Mouse (Mus musculus) cortical plate, adult 2 months (tissue): ENCODE results near the gene Ccl3.

Experiments
- CTCF ChIP-seq: fragments of 200-500 bp; IDR thresholded peaks from 2 replicates; pipeline ENCODE4 v1.5.1; 2011; ENCODE audit warnings: mild to moderate bottlenecking, control low read depth, low read length; ENCODE audit not compliant: insufficient read depth; ENCODE audit errors: extremely low read depth
- POLR2A ChIP-seq: fragments of 200-500 bp; IDR thresholded peaks from 2 replicates; pipeline ENCODE4 v1.6.1; 2011; ENCODE audit warnings: mild to moderate bottlenecking, low read length, control low read depth; ENCODE audit not compliant: insufficient read depth; ENCODE audit errors: extremely low read depth

DNA sequence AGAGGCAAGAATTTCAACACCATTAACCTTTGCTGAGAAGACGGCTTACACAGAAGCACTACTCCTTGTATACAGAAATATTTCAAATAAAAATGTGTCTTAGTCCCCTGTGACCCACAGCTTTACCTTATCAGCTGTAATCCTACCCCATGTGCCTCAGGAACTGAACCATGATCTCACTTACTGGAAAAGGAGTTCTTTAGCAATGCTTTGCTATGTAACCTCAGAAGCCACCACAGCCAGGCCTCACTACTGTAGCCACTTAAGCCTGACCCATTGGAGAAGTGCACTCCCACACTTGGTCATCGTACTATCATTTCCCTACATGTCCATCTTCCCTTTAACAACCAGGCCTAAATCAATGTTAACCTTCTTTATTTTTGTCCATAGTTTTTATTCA, 48.6 kb downstream of the Ccl3 start:
- TF ChIP-seq CTCF (no peak), POLR2A (no peak)
